Mouse (Mus musculus) forebrain, embryonic 14.5 days (tissue): ENCODE data around the gene Rho. TPM values are rescaled to one million over a fixed set of nuclear protein-coding genes. Genes with fewer than 3 reads are reported as not detected.

Experiments
- ATAC-seq: fragments of 200-750 bp; cut with Nextera tagmentation; 2 replicates; pipeline ENCODE4 v1.8.0; 2017; ENCODE audit warnings: mild to moderate bottlenecking, moderate library complexity
- DNase-seq: peaks from one replicate; pipeline ENCODE4 v3.0.0-alpha.2; 2015; ENCODE audit warnings: low spot score
- H3K27ac ChIP-seq: fragments of 300-500 bp; sonication (generic); 2 replicates; pipeline ENCODE4 v1.5.1; 2014; ENCODE audit warnings: low read depth, mild to moderate bottlenecking, control low read depth, low read length, moderate library complexity
- H3K27me3 ChIP-seq: fragments of 300-500 bp; sonication (generic); replicated peaks from 2 replicates; pipeline ENCODE4 v1.6.1; 2014; ENCODE audit warnings: low read length, control low read depth, mixed read lengths; ENCODE audit not compliant: control insufficient read depth, insufficient read depth
- H3K36me3 ChIP-seq: fragments of 300-500 bp; sonication (generic); 2 replicates; pipeline ENCODE4 v1.6.1; 2014; ENCODE audit warnings: low read length, control low read depth; ENCODE audit not compliant: control insufficient read depth, insufficient read depth
- H3K4me1 ChIP-seq: fragments of 300-500 bp; sonication (generic); 2 replicates; pipeline ENCODE4 v1.6.1; 2014; ENCODE audit warnings: antibody characterized with exemption, low read length, control low read depth; ENCODE audit not compliant: control insufficient read depth, insufficient read depth
- H3K4me2 ChIP-seq: fragments of 300-500 bp; sonication (generic); 2 replicates; pipeline ENCODE4 v1.6.1; 2014; ENCODE audit warnings: mild to moderate bottlenecking, control low read depth, low read length
- H3K4me3 ChIP-seq: fragments of 300-500 bp; sonication (generic); 2 replicates; pipeline ENCODE4 v1.5.1; 2014; ENCODE audit warnings: low read depth, low read length, control low read depth
- H3K9ac ChIP-seq: fragments of 300-500 bp; sonication (generic); 2 replicates; pipeline ENCODE4 v1.6.1; 2014; ENCODE audit warnings: mild to moderate bottlenecking, low read length, control low read depth, moderate library complexity
- H3K9me3 ChIP-seq: fragments of 300-500 bp; sonication (generic); replicated peaks from 2 replicates; pipeline ENCODE4 v1.6.1; 2016; ENCODE audit warnings: low read length, control low read depth, mixed read lengths; ENCODE audit not compliant: control insufficient read depth
- WGBS: fragments of 180-500 bp; shearing (Covaris S2); extraction: QIAGEN DNeasy Blood & Tissue Kit; methylation state at CpG from one replicate; pipeline ENCODE4 v1.1.7; 2014; 5-methylcytosine and 5-hydroxymethylcytosine counted together
- polyA plus RNA-seq: library from polyadenylated mRNA; unstranded; fragments of >200 nt; fragmentation: Nextera tagmentation; extraction: Ambion mirVana; gene quantifications from 2 replicates; pipeline ENCODE4 v1.2.1, GENCODE M21; 2014

Gene Rho
- polyA plus RNA-seq, 1 experiment from 2014 or later, result 0.19 TPM

GRCm38 (mm10) chr6:115897117-115897516, 34.4 kb upstream of the Rho start:
- Histone ChIP-seq H3K4me1 (peaks cover 5% of the 10 kb centered on the region), H3K27me3 (no peaks in the 10 kb centered on the region), H3K9me3 (no peaks in the 10 kb centered on the region), H3K9ac (no peak overlapping the region), H3K27ac (no peak overlapping the region), H3K36me3 (peaks cover 30% of the 10 kb centered on the region; the same call in 1 of the 2 replicates), H3K4me3 (no peak overlapping the region), H3K4me2 (no peak overlapping the region)
- 83% methylated on average over 4 of the region's 4 CpGs for WGBS
- ATAC-seq (no peak), DNase-seq (no peak)

GRCm38 (mm10) chr6:115897926-115898520, 33.5 kb upstream of the Rho start:
- H3K36me3 ChIP-seq, result peaks cover 30% of the 10 kb centered on the region; the same call in 1 of the 2 replicates
- WGBS, result 81% methylated on average over 7 of the region's 7 CpGs
- H3K4me2 ChIP-seq, result no peak overlapping the region
- DNase-seq (no peak), ATAC-seq (no peak)
- no peak overlapping the region for H3K27ac ChIP-seq
- no peaks in the 10 kb centered on the region for H3K9me3 ChIP-seq
- no peaks in the 10 kb centered on the region for H3K27me3 ChIP-seq
- no peaks in the 10 kb centered on the region for H3K4me1 ChIP-seq
- no peak overlapping the region for H3K9ac ChIP-seq
- no peak overlapping the region for H3K4me3 ChIP-seq

GRCm38 (mm10) chr6:115901062-115901461, 30.5 kb upstream of the Rho start:
- Histone ChIP-seq H3K4me2 (no peak overlapping the region), H3K36me3 (peaks cover 21% of the 10 kb centered on the region; the same call in 1 of the 2 replicates), H3K4me1 (no peaks in the 10 kb centered on the region), H3K9me3 (no peaks in the 10 kb centered on the region), H3K4me3 (no peak overlapping the region), H3K9ac (no peak overlapping the region), H3K27ac (no peak overlapping the region), H3K27me3 (no peaks in the 10 kb centered on the region)
- ATAC-seq (peak; percentile 73; the same call in 1 of the 2 replicates), DNase-seq (peak; percentile 77)
- 36% methylated on average over 3 of the region's 3 CpGs for WGBS

- Histone ChIP-seq H3K4me3 (no peak overlapping the region), H3K9ac (no peak overlapping the region), H3K4me2 (no peak overlapping the region), H3K36me3 (peaks cover 17% of the 10 kb centered on the region), H3K27ac (no peak overlapping the region), H3K4me1 (no peaks in the 10 kb centered on the region), H3K9me3 (no peaks in the 10 kb centered on the region), H3K27me3 (no peaks in the 10 kb centered on the region)
- ATAC-seq (no peak), DNase-seq (no peak)
- 85% methylated on average over 8 of the region's 8 CpGs for WGBS
Observed at GRCm38 (mm10) chr6:115901489-115901931, 30.0 kb upstream of the Rho start.

- Histone ChIP-seq H3K36me3 (peaks cover 27% of the 10 kb centered on the region), H3K9me3 (no peaks in the 10 kb centered on the region), H3K4me3 (no peak overlapping the region), H3K27ac (no peak overlapping the region), H3K27me3 (no peaks in the 10 kb centered on the region), H3K4me1 (no peaks in the 10 kb centered on the region), H3K9ac (no peak overlapping the region), H3K4me2 (no peak overlapping the region)
- WGBS, result 77% methylated on average over 3 of the region's 3 CpGs
- ATAC-seq, result no peak
- DNase-seq, result no peak
Observed at GRCm38 (mm10) chr6:115902545-115902944, 29.0 kb upstream of the Rho start.

- DNase-seq (no peak), ATAC-seq (no peak)
- 95% methylated on average over 6 of the region's 6 CpGs for WGBS
- Histone ChIP-seq H3K4me2 (no peak overlapping the region), H3K4me3 (no peak overlapping the region), H3K36me3 (peaks cover 19% of the 10 kb centered on the region), H3K9me3 (no peaks in the 10 kb centered on the region), H3K9ac (no peak overlapping the region), H3K4me1 (no peaks in the 10 kb centered on the region), H3K27ac (no peak overlapping the region), H3K27me3 (no peaks in the 10 kb centered on the region)
Observed at GRCm38 (mm10) chr6:115905568-115905967, 26.0 kb upstream of the Rho start.

GRCm38 (mm10) chr6:115906455-115906854, 25.1 kb upstream of the Rho start:
- H3K4me3 ChIP-seq, result no peak overlapping the region
- no peak overlapping the region for H3K27ac ChIP-seq
- H3K9ac ChIP-seq, result no peak overlapping the region
- no peak overlapping the region for H3K4me2 ChIP-seq
- DNase-seq (no peak), ATAC-seq (no peak)
- no peaks in the 10 kb centered on the region for H3K4me1 ChIP-seq
- H3K27me3 ChIP-seq, result no peaks in the 10 kb centered on the region
- H3K9me3 ChIP-seq, result no peaks in the 10 kb centered on the region
- WGBS, result 77% methylated on average over 1 of the region's 1 CpGs
- H3K36me3 ChIP-seq, result peaks cover 14% of the 10 kb centered on the region; the same call in 1 of the 2 replicates

- Histone ChIP-seq H3K4me1 (no peaks in the 10 kb centered on the region), H3K36me3 (peaks cover 13% of the 10 kb centered on the region; the same call in 1 of the 2 replicates), H3K9ac (no peak overlapping the region), H3K27ac (no peak overlapping the region), H3K4me3 (no peak overlapping the region), H3K27me3 (no peaks in the 10 kb centered on the region), H3K9me3 (no peaks in the 10 kb centered on the region), H3K4me2 (no peak overlapping the region)
- no peak for ATAC-seq
- 90% methylated on average over 2 of the region's 2 CpGs for WGBS
- DNase-seq, result no peak
Observed at GRCm38 (mm10) chr6:115906871-115907270, 24.7 kb upstream of the Rho start.

- no peak overlapping the region for H3K27ac ChIP-seq
- peaks cover 5% of the 10 kb centered on the region for H3K4me1 ChIP-seq
- DNase-seq, result no peak
- no peak overlapping the region for H3K4me3 ChIP-seq
- ATAC-seq, result no peak
- H3K27me3 ChIP-seq, result no peaks in the 10 kb centered on the region
- H3K4me2 ChIP-seq, result no peak overlapping the region
- H3K9ac ChIP-seq, result no peak overlapping the region
- peaks cover 13% of the 10 kb centered on the region; the same call in 1 of the 2 replicates for H3K36me3 ChIP-seq
- 41% methylated on average over 6 of the region's 6 CpGs for WGBS
- H3K9me3 ChIP-seq, result no peaks in the 10 kb centered on the region
Observed at GRCm38 (mm10) chr6:115908421-115908982, 23.0 kb upstream of the Rho start.
